Mouse (Mus musculus): Measurements from ENCODE around the gene Sparc. TPM values are rescaled to one million over a fixed set of nuclear protein-coding genes. Genes with fewer than 3 reads are reported as not detected.

Sparc gene
- polyA plus RNA-seq, 1 experiment from 2014 or later: 1,914 TPM

GRCm38 (mm10) chr11:55460559-55461018 is 37.6 kb upstream of the Sparc start:
- H3K4me3 ChIP-seq: peak overlapping the region; percentile 64
- H3K9ac ChIP-seq: peak overlapping the region; percentile 65
- H3K4me2 ChIP-seq: peak overlapping the region; percentile 79
- no peaks in the 10 kb centered on the region for H3K27me3 ChIP-seq
- H3K27ac ChIP-seq: peak overlapping the region; percentile 79
- H3K4me1 ChIP-seq (replicated peaks): peaks cover 20% of the 10 kb centered on the region
- peak; percentile 30 for ATAC-seq (replicated peaks; ENCODE audit: insufficient number of reproducible peaks, insufficient read depth, low FRiP score, low read depth)
- H3K9me3 ChIP-seq (replicated peaks): no peaks in the 10 kb centered on the region
- WGBS: 1% methylated on average over 17 of the region's 17 CpGs
- H3K36me3 ChIP-seq: no peaks in the 10 kb centered on the region

- Histone ChIP-seq H3K4me2 (peak overlapping the region; percentile 79), H3K4me1 (replicated peaks) (peaks cover 20% of the 10 kb centered on the region), H3K4me3 (peak overlapping the region; percentile 64), H3K36me3 (no peaks in the 10 kb centered on the region), H3K27ac (peak overlapping the region; percentile 79), H3K27me3 (no peaks in the 10 kb centered on the region), H3K9me3 (replicated peaks) (no peaks in the 10 kb centered on the region), H3K9ac (peak overlapping the region; percentile 65)
- 12% methylated on average over 3 of the region's 3 CpGs for WGBS
- ATAC-seq (replicated peaks; ENCODE audit: insufficient number of reproducible peaks, insufficient read depth, low FRiP score, low read depth): no peak
These were observed 37.0 kb upstream of the Sparc start for GRCm38 (mm10) chr11:55459850-55460558.

- 61% methylated on average over 4 of the region's 4 CpGs for WGBS
- no peak for ATAC-seq (replicated peaks; ENCODE audit: insufficient number of reproducible peaks, insufficient read depth, low FRiP score, low read depth)
- Histone ChIP-seq H3K9ac (no peak overlapping the region), H3K4me1 (replicated peaks) (peaks cover 20% of the 10 kb centered on the region), H3K4me3 (no peak overlapping the region), H3K27me3 (no peaks in the 10 kb centered on the region), H3K27ac (no peak overlapping the region), H3K36me3 (peaks cover 4% of the 10 kb centered on the region; the same call in 1 of the 2 replicates), H3K4me2 (no peak overlapping the region), H3K9me3 (replicated peaks) (no peaks in the 10 kb centered on the region)
These were observed 35.5 kb upstream of the Sparc start for GRCm38 (mm10) chr11:55458501-55458900.

GRCm38 (mm10) chr11:55455166-55455565 is 32.2 kb upstream of the Sparc start:
- H3K36me3 ChIP-seq: peaks cover 20% of the 10 kb centered on the region
- no peak for ATAC-seq (replicated peaks; ENCODE audit: insufficient number of reproducible peaks, insufficient read depth, low FRiP score, low read depth)

GRCm38 (mm10) chr11:55453640-55454039 is 30.7 kb upstream of the Sparc start:
- Histone ChIP-seq H3K27ac (no peak overlapping the region), H3K4me1 (replicated peaks) (0 out of 2 replicates have a peak, but pooled peaks cover 2% of the 10 kb centered on the region), H3K36me3 (peaks cover 20% of the 10 kb centered on the region), H3K9me3 (replicated peaks) (no peaks in the 10 kb centered on the region), H3K4me3 (no peak overlapping the region), H3K4me2 (no peak overlapping the region), H3K9ac (no peak overlapping the region), H3K27me3 (no peaks in the 10 kb centered on the region)
- no peak for ATAC-seq (replicated peaks; ENCODE audit: insufficient number of reproducible peaks, insufficient read depth, low FRiP score, low read depth)
- 76% methylated on average over 4 of the region's 4 CpGs for WGBS

More at GRCm38 (mm10) chr11:55455166-55455565, 32.2 kb upstream of the Sparc start:
- WGBS: 62% methylated on average over 2 of the region's 2 CpGs
- Histone ChIP-seq H3K9ac (no peak overlapping the region), H3K4me3 (no peak overlapping the region), H3K27ac (no peak overlapping the region), H3K4me2 (no peak overlapping the region), H3K27me3 (no peaks in the 10 kb centered on the region), H3K9me3 (replicated peaks) (no peaks in the 10 kb centered on the region), H3K4me1 (replicated peaks) (peaks cover 15% of the 10 kb centered on the region)

GRCm38 (mm10) chr11:55450311-55450710 is 27.3 kb upstream of the Sparc start:
- Histone ChIP-seq H3K36me3 (peaks cover 20% of the 10 kb centered on the region), H3K4me1 (replicated peaks) (no peaks in the 10 kb centered on the region; the same call in 1 of the 2 replicates), H3K27ac (0 out of 2 replicates have a peak overlapping the region, but pooled peaks have one; percentile 51), H3K4me2 (no peak overlapping the region), H3K4me3 (no peak overlapping the region), H3K9me3 (replicated peaks) (no peaks in the 10 kb centered on the region), H3K9ac (no peak overlapping the region), H3K27me3 (no peaks in the 10 kb centered on the region)
- no peak for ATAC-seq (replicated peaks; ENCODE audit: insufficient number of reproducible peaks, insufficient read depth, low FRiP score, low read depth)
- WGBS: 72% methylated on average over 4 of the region's 4 CpGs

- peak overlapping the region; percentile 51 for H3K27ac ChIP-seq
- H3K36me3 ChIP-seq: peaks cover 20% of the 10 kb centered on the region
- no peak for ATAC-seq (replicated peaks; ENCODE audit: insufficient number of reproducible peaks, insufficient read depth, low FRiP score, low read depth)
- peaks cover 2% of the 10 kb centered on the region; the same call in 1 of the 2 replicates for H3K4me1 ChIP-seq (replicated peaks)
- H3K9ac ChIP-seq: no peak overlapping the region
- H3K9me3 ChIP-seq (replicated peaks): no peaks in the 10 kb centered on the region
- 59% methylated on average over 7 of the region's 7 CpGs for WGBS
- no peaks in the 10 kb centered on the region for H3K27me3 ChIP-seq
- no peak overlapping the region for H3K4me2 ChIP-seq
- no peak overlapping the region for H3K4me3 ChIP-seq
These were observed 26.5 kb upstream of the Sparc start for GRCm38 (mm10) chr11:55449531-55449930.

- Histone ChIP-seq H3K27me3 (no peaks in the 10 kb centered on the region), H3K4me3 (no peak overlapping the region), H3K9ac (no peak overlapping the region), H3K36me3 (peaks cover 8% of the 10 kb centered on the region), H3K4me2 (no peak overlapping the region), H3K9me3 (replicated peaks) (no peaks in the 10 kb centered on the region), H3K27ac (peak overlapping the region; percentile 17; the same call in 1 of the 2 replicates), H3K4me1 (replicated peaks) (peaks cover 7% of the 10 kb centered on the region; the same call in 1 of the 2 replicates)
- 17% methylated on average over 4 of the region's 4 CpGs for WGBS
- peak; percentile 85 for ATAC-seq (replicated peaks; ENCODE audit: insufficient number of reproducible peaks, insufficient read depth, low FRiP score, low read depth)
These were observed 23.6 kb upstream of the Sparc start for GRCm38 (mm10) chr11:55446579-55446978.

- no peak overlapping the region for H3K4me3 ChIP-seq
- 0% methylated on average over 1 of the region's 1 CpGs for WGBS
- no peak overlapping the region for H3K9ac ChIP-seq
- no peaks in the 10 kb centered on the region for H3K9me3 ChIP-seq (replicated peaks)
- peaks cover 7% of the 10 kb centered on the region; the same call in 1 of the 2 replicates for H3K4me1 ChIP-seq (replicated peaks)
- H3K27ac ChIP-seq: peak overlapping the region; percentile 8
- no peaks in the 10 kb centered on the region for H3K27me3 ChIP-seq
- no peak overlapping the region for H3K4me2 ChIP-seq
- ATAC-seq (replicated peaks; ENCODE audit: insufficient number of reproducible peaks, insufficient read depth, low FRiP score, low read depth): no peak
- H3K36me3 ChIP-seq: no peaks in the 10 kb centered on the region
These were observed 21.8 kb upstream of the Sparc start for GRCm38 (mm10) chr11:55444772-55445171.

- Histone ChIP-seq H3K9ac (no peak overlapping the region), H3K27me3 (no peaks in the 10 kb centered on the region), H3K9me3 (replicated peaks) (no peaks in the 10 kb centered on the region), H3K27ac (no peak overlapping the region), H3K4me2 (no peak overlapping the region), H3K4me3 (no peak overlapping the region), H3K4me1 (replicated peaks) (peaks cover 10% of the 10 kb centered on the region; the same call in 1 of the 2 replicates), H3K36me3 (no peaks in the 10 kb centered on the region)
- no peak for ATAC-seq (replicated peaks; ENCODE audit: insufficient number of reproducible peaks, insufficient read depth, low FRiP score, low read depth)
- 58% methylated on average over 5 of the region's 5 CpGs for WGBS
These were observed 16.7 kb upstream of the Sparc start for GRCm38 (mm10) chr11:55439718-55440117.

- Histone ChIP-seq H3K36me3 (no peaks in the 10 kb centered on the region), H3K9ac (no peak overlapping the region)
These were observed 15.0 kb upstream of the Sparc start for GRCm38 (mm10) chr11:55438031-55438430.

GRCm38 (mm10) chr11:55436089-55436488 is 13.1 kb upstream of the Sparc start:
- Histone ChIP-seq H3K27ac (no peak overlapping the region), H3K9me3 (replicated peaks) (no peaks in the 10 kb centered on the region), H3K27me3 (no peaks in the 10 kb centered on the region), H3K4me2 (no peak overlapping the region), H3K4me1 (replicated peaks) (peaks cover 14% of the 10 kb centered on the region), H3K4me3 (no peak overlapping the region), H3K9ac (no peak overlapping the region), H3K36me3 (no peaks in the 10 kb centered on the region)
- 78% methylated on average over 6 of the region's 6 CpGs for WGBS
- ATAC-seq (replicated peaks; ENCODE audit: insufficient number of reproducible peaks, insufficient read depth, low FRiP score, low read depth): no peak

More at GRCm38 (mm10) chr11:55438031-55438430, 15.0 kb upstream of the Sparc start:
- no peak for ATAC-seq (replicated peaks; ENCODE audit: insufficient number of reproducible peaks, insufficient read depth, low FRiP score, low read depth)
- Histone ChIP-seq H3K27ac (no peak overlapping the region), H3K27me3 (no peaks in the 10 kb centered on the region), H3K4me1 (replicated peaks) (peaks cover 12% of the 10 kb centered on the region), H3K4me3 (no peak overlapping the region), H3K9me3 (replicated peaks) (no peaks in the 10 kb centered on the region), H3K4me2 (no peak overlapping the region)
- WGBS: 34% methylated on average over 4 of the region's 4 CpGs
